Mouse (Mus musculus) neural tube, embryonic 14.5 days (tissue): Measurements from ENCODE around the gene Mylk. TPM values are rescaled to one million over a fixed set of nuclear protein-coding genes. Genes with fewer than 3 reads are reported as not detected.
"Not testable (repeated sequence)": the region's sequence is repeated elsewhere in the genome, so short reads cannot be mapped to it uniquely, and the experiment has no call there.

Experiments
- ATAC-seq: fragments of 200-750 bp; cut with Nextera tagmentation; 2 replicates; pipeline ENCODE4 v1.8.0; 2017; ENCODE audit warnings: low read depth, mild to moderate bottlenecking, moderate TSS enrichment, moderate library complexity
- H3K27ac ChIP-seq: fragments of 300-500 bp; sonication (generic); 2 replicates; pipeline ENCODE4 v1.5.1; 2014; ENCODE audit warnings: low read depth, mild to moderate bottlenecking, control low read depth, low read length, moderate library complexity, mixed read lengths
- H3K27me3 ChIP-seq: fragments of 300-500 bp; sonication (generic); 2 replicates; pipeline ENCODE4 v1.6.1; 2014; ENCODE audit warnings: low read length; ENCODE audit not compliant: control insufficient read depth, insufficient read depth
- H3K36me3 ChIP-seq: fragments of 300-500 bp; sonication (generic); 2 replicates; pipeline ENCODE4 v1.6.1; 2014; ENCODE audit warnings: low read length, mixed read lengths; ENCODE audit not compliant: control insufficient read depth, insufficient read depth
- H3K4me1 ChIP-seq: fragments of 300-500 bp; sonication (generic); 2 replicates; pipeline ENCODE4 v1.6.1; 2014; ENCODE audit warnings: low read length; ENCODE audit not compliant: control insufficient read depth, insufficient read depth
- H3K4me2 ChIP-seq: fragments of 300-500 bp; sonication (generic); 2 replicates; pipeline ENCODE4 v1.6.1; 2014; ENCODE audit warnings: mild to moderate bottlenecking, low read depth, low read length, control low read depth
- H3K4me3 ChIP-seq: fragments of 300-500 bp; sonication (generic); 2 replicates; pipeline ENCODE4 v1.5.1; 2014; ENCODE audit warnings: low read depth, low read length, control low read depth, mixed read lengths
- H3K9ac ChIP-seq: fragments of 300-500 bp; sonication (generic); replicated peaks from 2 replicates; pipeline ENCODE4 v1.6.1; 2014; ENCODE audit warnings: low read depth, mild to moderate bottlenecking, control low read depth, low read length, mixed read lengths
- H3K9me3 ChIP-seq: fragments of 300-500 bp; sonication (generic); 2 replicates; pipeline ENCODE4 v1.6.1; 2016; ENCODE audit warnings: low read length; ENCODE audit not compliant: control insufficient read depth
- WGBS: fragments of 180-500 bp; shearing (Covaris S2); extraction: QIAGEN DNeasy Blood & Tissue Kit; methylation state at CpG from one replicate; pipeline ENCODE4 v1.1.7; 2014; 5-methylcytosine and 5-hydroxymethylcytosine counted together
- polyA plus RNA-seq: library from polyadenylated mRNA; unstranded; fragments of >200 nt; fragmentation: Nextera tagmentation; extraction: Ambion mirVana; gene quantifications from 2 replicates; pipeline ENCODE4 v1.2.1, GENCODE M21; 2014

The Mylk gene
- polyA plus RNA-seq, 1 experiment from 2014 or later = 1.5 TPM

GRCm38 (mm10) chr16:34784675-34785074 lies 39.7 kb downstream of the Mylk start:
- H3K27ac ChIP-seq = no peak overlapping the region
- no peak overlapping the region for H3K9ac ChIP-seq
- no peaks in the 10 kb centered on the region for H3K9me3 ChIP-seq
- no peak overlapping the region for H3K4me2 ChIP-seq
- H3K4me3 ChIP-seq = no peak overlapping the region
- no peaks in the 10 kb centered on the region for H3K36me3 ChIP-seq
- no peaks in the 10 kb centered on the region for H3K27me3 ChIP-seq
- no peak for ATAC-seq
- WGBS = 80% methylated on average over 4 of the region's 4 CpGs
- no peaks in the 10 kb centered on the region for H3K4me1 ChIP-seq

GRCm38 (mm10) chr16:34792555-34792954 lies 47.5 kb downstream of the Mylk start:
- H3K9ac ChIP-seq = no peak overlapping the region
- H3K27me3 ChIP-seq = no peaks in the 10 kb centered on the region
- H3K4me1 ChIP-seq = no peaks in the 10 kb centered on the region
- no peak for ATAC-seq
- H3K27ac ChIP-seq = no peak overlapping the region
- H3K9me3 ChIP-seq = no peaks in the 10 kb centered on the region
- no peak overlapping the region for H3K4me2 ChIP-seq
- 60% methylated on average over 1 of the region's 1 CpGs for WGBS
- H3K36me3 ChIP-seq = no peaks in the 10 kb centered on the region
- no peak overlapping the region for H3K4me3 ChIP-seq

GRCm38 (mm10) chr16:34793000-34793399 lies 48.0 kb downstream of the Mylk start:
- no peak overlapping the region for H3K4me3 ChIP-seq
- 75% methylated on average over 5 of the region's 5 CpGs for WGBS
- no peaks in the 10 kb centered on the region for H3K27me3 ChIP-seq
- H3K9me3 ChIP-seq = no peaks in the 10 kb centered on the region
- no peak overlapping the region for H3K27ac ChIP-seq
- no peaks in the 10 kb centered on the region for H3K36me3 ChIP-seq
- H3K9ac ChIP-seq = no peak overlapping the region
- H3K4me2 ChIP-seq = no peak overlapping the region
- no peaks in the 10 kb centered on the region for H3K4me1 ChIP-seq
- no peak for ATAC-seq

- no peak overlapping the region for H3K4me2 ChIP-seq
- H3K9me3 ChIP-seq = no peaks in the 10 kb centered on the region
- whole genome bisulfite sequencing = 81% methylated on average over 5 of the region's 5 CpGs
- no peak overlapping the region for H3K4me3 ChIP-seq
- H3K9ac ChIP-seq = no peak overlapping the region
- H3K27me3 ChIP-seq = no peaks in the 10 kb centered on the region
- no peaks in the 10 kb centered on the region for H3K4me1 ChIP-seq
- no peak for ATAC-seq
- H3K27ac ChIP-seq = no peak overlapping the region
- H3K36me3 ChIP-seq = no peaks in the 10 kb centered on the region
Observed at GRCm38 (mm10) chr16:34801222-34801621, 56.2 kb downstream of the Mylk start.

GRCm38 (mm10) chr16:34804286-34805010 lies 59.4 kb downstream of the Mylk start:
- no peak overlapping the region for H3K9ac ChIP-seq
- H3K36me3 ChIP-seq = no peaks in the 10 kb centered on the region
- H3K27me3 ChIP-seq = no peaks in the 10 kb centered on the region
- no peak overlapping the region for H3K4me2 ChIP-seq
- no peak for ATAC-seq
- WGBS = 51% methylated on average over 11 of the region's 11 CpGs
- H3K27ac ChIP-seq = no peak overlapping the region
- H3K9me3 ChIP-seq = no peaks in the 10 kb centered on the region
- 0 out of 2 replicates have a peak, but pooled peaks cover 5% of the 10 kb centered on the region for H3K4me1 ChIP-seq
- H3K4me3 ChIP-seq = no peak overlapping the region

- no peak for ATAC-seq
- no peak overlapping the region for H3K9ac ChIP-seq
- 32% methylated on average over 16 of the region's 16 CpGs for WGBS
Observed at GRCm38 (mm10) chr16:34806883-34807767, 62.1 kb downstream of the Mylk start.

GRCm38 (mm10) chr16:34807768-34808275 lies 62.8 kb downstream of the Mylk start:
- no peak for ATAC-seq
- H3K4me2 ChIP-seq = no peak overlapping the region
- WGBS = 15% methylated on average over 11 of the region's 11 CpGs

More at GRCm38 (mm10) chr16:34806883-34807767, 62.1 kb downstream of the Mylk start:
- Histone ChIP-seq H3K27ac (no peak overlapping the region), H3K36me3 (no peaks in the 10 kb centered on the region), H3K4me1 (0 out of 2 replicates have a peak, but pooled peaks cover 5% of the 10 kb centered on the region), H3K4me3 (no peak overlapping the region), H3K9me3 (no peaks in the 10 kb centered on the region), H3K27me3 (no peaks in the 10 kb centered on the region), H3K4me2 (no peak overlapping the region)

GRCm38 (mm10) chr16:34812165-34812564 lies 67.2 kb downstream of the Mylk start:
- ATAC-seq = no peak

More at GRCm38 (mm10) chr16:34807768-34808275, 62.8 kb downstream of the Mylk start:
- Histone ChIP-seq H3K4me3 (no peak overlapping the region), H3K27me3 (no peaks in the 10 kb centered on the region), H3K9ac (no peak overlapping the region), H3K36me3 (no peaks in the 10 kb centered on the region), H3K27ac (no peak overlapping the region), H3K9me3 (no peaks in the 10 kb centered on the region), H3K4me1 (0 out of 2 replicates have a peak, but pooled peaks cover 5% of the 10 kb centered on the region)

GRCm38 (mm10) chr16:34813161-34813560 lies 68.2 kb downstream of the Mylk start:
- not testable (repeated sequence) for H3K27ac ChIP-seq, H3K4me1 ChIP-seq, ATAC-seq

More at GRCm38 (mm10) chr16:34812165-34812564, 67.2 kb downstream of the Mylk start:
- H3K4me3 ChIP-seq = no peak overlapping the region
- H3K27me3 ChIP-seq = no peaks in the 10 kb centered on the region
- H3K4me2 ChIP-seq = no peak overlapping the region
- H3K36me3 ChIP-seq = no peaks in the 10 kb centered on the region
- H3K9me3 ChIP-seq = no peaks in the 10 kb centered on the region
- no peak overlapping the region for H3K27ac ChIP-seq
- H3K4me1 ChIP-seq = 0 out of 2 replicates have a peak, but pooled peaks cover 5% of the 10 kb centered on the region
- WGBS = 88% methylated on average over 2 of the region's 2 CpGs
- H3K9ac ChIP-seq = no peak overlapping the region

More at GRCm38 (mm10) chr16:34813161-34813560, 68.2 kb downstream of the Mylk start:
- H3K4me3 ChIP-seq, H3K4me2 ChIP-seq, H3K9ac ChIP-seq, H3K36me3 ChIP-seq, H3K9me3 ChIP-seq, H3K27me3 ChIP-seq: not testable (repeated sequence)
